Mouse (Mus musculus) hindbrain, embryonic 11.5 days (tissue): ENCODE data around the gene Sema6b. TPM values are rescaled to one million over a fixed set of nuclear protein-coding genes. Genes with fewer than 3 reads are reported as not detected.

ENCODE experiments used
- ATAC-seq: fragments of 200-750 bp; cut with Nextera tagmentation; 2 replicates; pipeline ENCODE4 v1.8.0; 2017; ENCODE audit warnings: mild to moderate bottlenecking, moderate TSS enrichment, moderate library complexity; ENCODE audit not compliant: low FRiP score
- DNase-seq: peaks from one replicate; pipeline ENCODE4 v3.0.0-alpha.2; 2015; ENCODE audit warnings: low spot score
- H3K27ac ChIP-seq: fragments of 300-500 bp; sonication (generic); 2 replicates; pipeline ENCODE4 v1.5.1; 2014; ENCODE audit warnings: mild to moderate bottlenecking, low read depth, low read length
- H3K27me3 ChIP-seq: fragments of 300-500 bp; sonication (generic); 2 replicates; pipeline ENCODE4 v1.6.1; 2014; ENCODE audit warnings: mild to moderate bottlenecking, low read length, moderate library complexity, mixed read lengths; ENCODE audit not compliant: control insufficient read depth, insufficient read depth
- H3K36me3 ChIP-seq: fragments of 300-500 bp; sonication (generic); 2 replicates; pipeline ENCODE4 v1.6.1; 2014; ENCODE audit warnings: mild to moderate bottlenecking, low read length, moderate library complexity, mixed read lengths; ENCODE audit not compliant: control insufficient read depth, insufficient read depth
- H3K4me1 ChIP-seq: fragments of 300-500 bp; sonication (generic); replicated peaks from 2 replicates; pipeline ENCODE4 v1.6.1; 2014; ENCODE audit warnings: low read length, mixed read lengths; ENCODE audit not compliant: control insufficient read depth, insufficient read depth
- H3K4me2 ChIP-seq: fragments of 300-500 bp; sonication (generic); replicated peaks from 2 replicates; pipeline ENCODE4 v1.6.1; 2014; ENCODE audit warnings: mild to moderate bottlenecking, low read depth, low read length
- H3K4me3 ChIP-seq: fragments of 300-500 bp; sonication (generic); 2 replicates; pipeline ENCODE4 v1.5.1; 2014; ENCODE audit warnings: low read depth, low read length
- H3K9ac ChIP-seq: fragments of 300-500 bp; sonication (generic); 2 replicates; pipeline ENCODE4 v1.6.1; 2014; ENCODE audit warnings: low read depth, low read length
- H3K9me3 ChIP-seq: fragments of 300-500 bp; sonication (generic); 2 replicates; pipeline ENCODE4 v1.6.1; 2016; ENCODE audit warnings: low read length; ENCODE audit not compliant: control insufficient read depth
- WGBS: fragments of 180-500 bp; shearing (Covaris S2); extraction: QIAGEN DNeasy Blood & Tissue Kit; methylation state at CpG from one replicate; pipeline ENCODE4 v1.1.7; 2014; 5-methylcytosine and 5-hydroxymethylcytosine counted together
- polyA plus RNA-seq: library from polyadenylated mRNA; unstranded; fragments of >200 nt; fragmentation: Nextera tagmentation; extraction: Ambion mirVana; gene quantifications from 2 replicates; pipeline ENCODE4 v1.2.1, GENCODE M21; 2014

Gene Sema6b
- polyA plus RNA-seq, 1 experiment from 2014 or later: 2.5 TPM

DNA sequence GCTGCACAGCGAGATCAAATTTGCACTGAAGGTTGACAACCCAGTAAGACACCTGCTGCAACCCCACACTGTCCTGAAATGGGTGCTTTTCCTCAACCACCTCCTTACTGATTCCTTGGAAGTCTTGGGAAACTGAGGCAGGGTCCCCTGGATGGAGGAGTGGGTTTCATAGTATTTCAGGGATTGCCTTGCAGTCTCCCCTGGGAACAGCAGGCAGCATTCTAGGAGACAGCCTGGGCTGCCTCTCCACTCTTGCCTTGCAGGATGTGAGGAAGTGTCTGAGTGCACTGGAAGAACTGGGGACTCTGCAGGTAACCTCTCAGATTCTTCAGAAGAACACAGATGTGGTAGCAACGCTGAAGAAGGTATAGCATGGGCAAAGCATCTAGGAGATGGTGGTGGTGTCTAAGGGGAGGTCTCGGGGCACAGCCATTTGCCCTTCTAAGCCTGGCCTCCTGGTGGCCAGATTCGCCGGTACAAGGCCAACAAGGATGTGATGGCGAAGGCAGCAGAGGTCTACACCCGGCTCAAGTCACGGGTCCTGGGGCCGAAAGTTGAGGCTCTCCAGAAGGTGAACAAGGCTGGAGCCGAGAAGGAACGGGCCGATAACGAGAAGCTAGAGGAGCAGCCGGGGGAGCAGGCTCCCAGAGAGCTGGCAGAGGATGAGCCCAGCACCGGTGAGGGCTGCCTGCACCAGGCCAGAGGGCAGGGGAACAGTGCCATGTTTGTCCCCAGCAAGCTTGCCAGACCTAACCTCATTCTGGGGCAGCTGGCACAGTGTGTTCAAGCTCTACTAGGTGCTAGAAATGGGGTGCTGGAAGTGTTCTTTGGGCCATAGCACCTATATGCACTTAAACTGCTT, 41.2 kb downstream of the Sema6b start:
- Histone ChIP-seq H3K27ac (no peak overlapping the region), H3K27me3 (no peaks in the 10 kb centered on the region), H3K4me1 (no peaks in the 10 kb centered on the region), H3K4me3 (no peak overlapping the region), H3K9me3 (no peaks in the 10 kb centered on the region), H3K36me3 (peaks cover 36% of the 10 kb centered on the region), H3K4me2 (no peak overlapping the region), H3K9ac (no peak overlapping the region)
- WGBS: 95% methylated on average over 15 of the region's 15 CpGs
- no peak for DNase-seq
- no peak for ATAC-seq

DNA sequence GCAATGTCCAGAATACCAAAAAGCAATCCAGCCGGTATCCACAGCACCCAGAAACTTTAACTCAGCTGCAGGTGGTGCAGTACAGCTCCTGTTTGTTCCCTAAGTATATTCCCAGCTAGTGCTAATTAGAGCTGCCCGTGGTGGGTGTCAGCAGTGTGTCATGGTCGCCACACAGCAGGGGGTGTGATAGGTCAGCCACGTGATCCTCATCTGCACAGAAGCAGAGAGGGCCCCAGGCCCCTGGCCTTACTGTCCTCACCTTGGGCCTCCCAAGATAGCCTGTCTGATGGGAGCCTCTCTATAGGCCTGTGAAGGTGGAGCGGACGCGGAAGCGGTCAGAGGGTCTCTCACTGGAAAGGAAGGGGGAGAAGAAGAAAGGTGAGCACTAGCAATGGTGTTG, 42.0 kb downstream of the Sema6b start:
- H3K4me2 ChIP-seq: no peak overlapping the region
- DNase-seq (no peak), ATAC-seq (no peak)
- peaks cover 38% of the 10 kb centered on the region for H3K36me3 ChIP-seq
- H3K27me3 ChIP-seq: no peaks in the 10 kb centered on the region
- H3K9ac ChIP-seq: no peak overlapping the region
- H3K4me3 ChIP-seq: no peak overlapping the region
- H3K27ac ChIP-seq: no peak overlapping the region
- 92% methylated on average over 8 of the region's 8 CpGs for WGBS
- no peaks in the 10 kb centered on the region for H3K4me1 ChIP-seq
- H3K9me3 ChIP-seq: no peaks in the 10 kb centered on the region

DNA sequence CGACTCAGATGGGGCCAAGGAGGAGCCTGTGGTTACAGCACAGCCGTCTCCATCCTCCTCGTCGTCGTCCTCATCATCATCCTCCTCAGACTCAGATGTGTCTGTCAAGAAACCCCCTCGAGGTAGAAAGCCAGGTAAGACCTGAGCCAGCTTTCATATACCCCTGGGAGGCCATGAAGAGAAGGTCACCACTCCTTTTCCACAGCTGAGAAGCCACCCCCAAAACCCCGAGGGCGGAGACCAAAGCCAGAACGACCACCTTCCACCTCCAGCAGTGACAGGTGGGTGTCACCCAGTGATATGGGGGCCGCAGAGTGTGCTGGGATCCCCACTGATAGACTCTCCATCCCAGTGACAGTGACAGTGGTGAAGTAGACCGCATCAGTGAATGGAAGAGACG, 43.3 kb downstream of the Sema6b start:
- Histone ChIP-seq H3K27me3 (no peaks in the 10 kb centered on the region), H3K4me1 (no peaks in the 10 kb centered on the region), H3K9ac (no peak overlapping the region), H3K4me3 (no peak overlapping the region), H3K9me3 (no peaks in the 10 kb centered on the region), H3K4me2 (no peak overlapping the region), H3K36me3 (peaks cover 35% of the 10 kb centered on the region), H3K27ac (no peak overlapping the region)
- no peak for ATAC-seq
- no peak for DNase-seq
- WGBS: 89% methylated on average over 12 of the region's 12 CpGs

DNA sequence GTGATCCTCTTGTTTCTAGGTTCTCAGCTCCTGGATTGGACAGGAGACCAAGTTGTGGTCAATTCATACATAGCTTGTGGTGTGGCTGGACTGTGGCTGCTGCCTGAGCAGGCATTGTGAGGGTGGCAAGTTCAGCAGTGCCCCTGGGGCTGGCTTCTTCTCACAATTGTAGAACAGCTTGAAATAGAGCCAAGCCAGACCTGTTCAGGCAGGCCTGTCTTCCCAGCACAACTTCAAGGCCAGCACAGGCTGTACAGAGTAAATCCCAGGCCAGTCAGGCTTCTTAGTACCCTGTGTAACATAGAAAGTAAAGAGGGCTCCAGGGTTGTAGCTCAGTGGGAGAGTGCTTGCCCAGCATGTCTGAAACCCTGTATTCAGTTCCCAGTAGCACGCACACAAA, 47.3 kb downstream of the Sema6b start:
- Histone ChIP-seq H3K27me3 (no peaks in the 10 kb centered on the region), H3K4me2 (no peak overlapping the region), H3K27ac (no peak overlapping the region), H3K9ac (no peak overlapping the region), H3K4me1 (no peaks in the 10 kb centered on the region), H3K36me3 (peaks cover 20% of the 10 kb centered on the region; the same call in 1 of the 2 replicates), H3K9me3 (no peaks in the 10 kb centered on the region), H3K4me3 (no peak overlapping the region)
- 95% methylated on average over 1 of the region's 1 CpGs for WGBS
- no peak for ATAC-seq
- no peak for DNase-seq

DNA sequence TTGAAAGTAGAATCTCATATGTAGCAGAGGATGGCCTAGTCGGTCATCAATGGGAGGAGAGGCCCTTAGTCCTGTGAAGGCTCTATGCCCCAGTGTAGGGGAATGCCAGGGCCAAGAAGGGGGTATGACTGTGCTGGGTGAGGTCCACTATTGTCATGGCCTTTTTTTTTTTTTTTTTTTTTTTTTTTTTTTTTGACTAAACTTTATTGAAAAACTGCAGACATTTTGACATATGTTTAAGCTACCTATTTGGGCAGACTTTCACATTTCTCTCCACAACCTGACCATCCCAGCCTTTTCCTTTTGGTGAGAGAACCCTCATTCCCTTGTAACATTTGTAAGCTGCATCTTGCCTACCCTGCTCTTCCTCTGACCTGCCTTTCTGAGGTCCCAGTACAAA, 47.8 kb downstream of the Sema6b start:
- H3K9ac ChIP-seq: no peak overlapping the region
- no peaks in the 10 kb centered on the region for H3K9me3 ChIP-seq
- no peak overlapping the region for H3K27ac ChIP-seq
- H3K36me3 ChIP-seq: peaks cover 16% of the 10 kb centered on the region; the same call in 1 of the 2 replicates
- 77% methylated on average over 1 of the region's 1 CpGs for WGBS
- H3K4me3 ChIP-seq: no peak overlapping the region
- H3K27me3 ChIP-seq: no peaks in the 10 kb centered on the region
- H3K4me2 ChIP-seq: no peak overlapping the region
- DNase-seq (no peak), ATAC-seq (no peak)
- H3K4me1 ChIP-seq: no peaks in the 10 kb centered on the region

DNA sequence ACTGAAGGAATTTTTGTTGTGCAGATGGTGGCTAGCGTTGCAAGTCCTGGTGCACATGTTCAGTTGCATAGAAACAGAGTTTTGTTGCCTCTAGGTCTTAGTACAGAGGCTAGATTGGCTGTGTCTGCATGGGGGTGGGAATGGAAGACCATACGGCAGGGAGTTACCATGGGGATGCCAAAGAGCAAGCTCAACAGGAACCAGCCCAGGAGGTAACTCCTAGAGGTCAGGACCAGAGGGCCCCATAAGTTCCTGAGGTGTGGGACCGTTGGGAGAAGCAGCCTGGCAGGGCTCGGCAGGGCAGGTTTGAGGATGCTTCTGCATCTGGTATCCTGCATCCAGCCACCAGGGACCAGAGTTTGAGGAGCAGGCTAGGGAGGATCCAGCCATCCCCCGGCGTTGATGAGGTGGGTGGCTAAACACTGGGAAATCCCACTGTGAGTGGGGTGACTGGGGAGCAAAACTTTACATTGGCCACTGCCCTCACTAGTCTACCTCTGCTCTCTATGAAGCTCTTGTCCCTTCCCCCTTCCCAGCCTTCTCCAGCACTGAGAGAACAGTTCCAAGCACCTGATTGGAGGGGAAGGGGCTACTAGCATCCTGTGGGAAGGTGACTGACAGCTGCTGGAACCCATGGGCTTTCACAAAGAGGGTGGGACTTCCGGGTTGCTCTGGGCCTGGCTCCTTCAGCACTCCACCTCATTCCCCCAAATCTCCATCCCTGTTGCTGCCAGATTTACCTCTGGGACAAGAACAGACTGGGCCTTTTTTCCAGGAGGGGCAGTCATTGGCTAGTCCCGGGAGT, 59.2 kb downstream of the Sema6b start:
- H3K4me2 ChIP-seq: peak overlapping the region; percentile 97
- peak overlapping the region; percentile 81 for H3K9ac ChIP-seq
- H3K27me3 ChIP-seq: no peaks in the 10 kb centered on the region
- ATAC-seq (peak; percentile 48), DNase-seq (peak; percentile 84)
- H3K4me3 ChIP-seq: peak overlapping the region; percentile 94
- H3K4me1 ChIP-seq: peaks cover 2% of the 10 kb centered on the region
- no peaks in the 10 kb centered on the region for H3K9me3 ChIP-seq
- 6% methylated on average over 8 of the region's 8 CpGs for WGBS
- H3K27ac ChIP-seq: peak overlapping the region; percentile 53; the same call in 1 of the 2 replicates
- H3K36me3 ChIP-seq: peaks cover 3% of the 10 kb centered on the region; the same call in 1 of the 2 replicates

DNA sequence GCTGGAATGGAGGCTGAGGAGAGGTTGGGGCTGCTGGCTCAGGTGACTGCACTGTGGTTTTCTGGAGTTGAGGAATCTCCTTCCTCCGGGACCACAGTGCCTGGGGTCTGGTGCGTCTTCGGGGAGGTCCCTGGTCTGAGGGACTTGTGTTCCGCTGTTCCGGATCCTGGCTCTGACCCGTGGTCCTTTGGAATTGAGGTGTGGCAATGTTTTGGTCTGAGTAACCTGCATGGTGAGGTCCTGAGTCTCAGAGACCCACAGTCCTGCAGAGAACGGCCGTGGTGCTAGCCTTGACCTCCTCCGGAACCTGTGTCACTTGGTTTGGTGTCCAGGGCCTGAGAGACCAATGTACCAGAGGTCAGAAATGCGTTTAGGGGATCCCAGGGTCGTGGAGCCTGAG, 60.2 kb downstream of the Sema6b start:
- H3K4me3 ChIP-seq: peak overlapping the region; percentile 94
- ATAC-seq (no peak), DNase-seq (no peak)
- peak overlapping the region; percentile 81 for H3K9ac ChIP-seq
- H3K9me3 ChIP-seq: no peaks in the 10 kb centered on the region
- H3K4me1 ChIP-seq: peaks cover 2% of the 10 kb centered on the region
- H3K4me2 ChIP-seq: peak overlapping the region; percentile 97
- H3K27me3 ChIP-seq: no peaks in the 10 kb centered on the region
- H3K27ac ChIP-seq: peak overlapping the region; percentile 71; the same call in 1 of the 2 replicates
- WGBS: under 1% methylated on average over 11 of the region's 11 CpGs
- H3K36me3 ChIP-seq: peaks cover 3% of the 10 kb centered on the region; the same call in 1 of the 2 replicates

- peaks cover 2% of the 10 kb centered on the region for H3K4me1 ChIP-seq
- peak within 1 kb of the TSS; percentile 97 for H3K4me2 ChIP-seq
- peak within 1 kb of the TSS; percentile 94 for H3K4me3 ChIP-seq
- no peaks in the 10 kb centered on the region for H3K9me3 ChIP-seq
- H3K9ac ChIP-seq: peak within 1 kb of the TSS; percentile 81
- H3K36me3 ChIP-seq: peaks cover 3% of the 10 kb centered on the region; the same call in 1 of the 2 replicates
- H3K27ac ChIP-seq: peak within 1 kb of the TSS; percentile 71; the same call in 1 of the 2 replicates
- H3K27me3 ChIP-seq: no peaks in the 10 kb centered on the region
- WGBS: under 1% methylated on average over 57 of the region's 61 CpGs
- ATAC-seq (peak; percentile 93), DNase-seq (peak; percentile 100)
Measured at GRCm38 (mm10) chr17:56078880-56079795, 61.0 kb downstream of the Sema6b start, which contains the start of gene Hdgfl2. TSS of gene Hdgfl2 (plus strand) at chr17:56079634.
